Mouse (Mus musculus) G1E (cell line): ENCODE data around the gene Smg7. TPM values are rescaled to one million over a fixed set of nuclear protein-coding genes. Genes with fewer than 3 reads are reported as not detected.
"Not testable (repeated sequence)": the region's sequence is repeated elsewhere in the genome, so short reads cannot be mapped to it uniquely, and the experiment has no call there.

Experiments used
- ATAC-seq: 2 replicates; pipeline ENCODE4 v1.8.0; 2016; ENCODE audit warnings: mild to moderate bottlenecking; ENCODE audit not compliant: insufficient number of reproducible peaks, poor library complexity, low FRiP score, severe bottlenecking; ENCODE audit errors: extremely low read depth
- DNase-seq: peaks from one replicate; pipeline ENCODE4 v3.0.0; 2012; ENCODE audit warnings: low spot score
- H3K27me3 ChIP-seq: 2 replicates; pipeline ENCODE4 v1.6.1; 2012; ENCODE audit warnings: mild to moderate bottlenecking, low read length, inconsistent platforms; ENCODE audit not compliant: insufficient read depth
- H3K36me3 ChIP-seq: replicated peaks from 2 replicates; pipeline ENCODE3; 2012; ENCODE audit warnings: mild to moderate bottlenecking, inconsistent platforms
- H3K4me1 ChIP-seq: 2 replicates; pipeline ENCODE4 v1.6.1; 2012; ENCODE audit warnings: low read depth, low read length, inconsistent platforms, mixed read lengths; ENCODE audit not compliant: insufficient read depth
- H3K4me3 ChIP-seq: 2 replicates; pipeline ENCODE4 v1.5.1; 2012; ENCODE audit warnings: low read depth, mild to moderate bottlenecking, inconsistent platforms, low read length, moderate library complexity, mixed read lengths
- H3K9me3 ChIP-seq: replicated peaks from 2 replicates; pipeline ENCODE4 v1.6.1; 2012; ENCODE audit warnings: inconsistent platforms
- CTCF ChIP-seq: IDR thresholded peaks from 2 replicates; pipeline ENCODE4 v1.5.1; 2012; ENCODE audit warnings: low read depth, low read length, inconsistent platforms, mixed read lengths
- GATA1 ChIP-seq: IDR thresholded peaks from 2 replicates; pipeline ENCODE4 v1.6.1; 2012; ENCODE audit warnings: borderline replicate concordance, low read length, inconsistent platforms, mixed read lengths
- GATA2 ChIP-seq: IDR thresholded peaks from 2 replicates; pipeline ENCODE4 v1.6.1; 2012; ENCODE audit warnings: low read depth, low read length, inconsistent platforms, borderline replicate concordance
- POLR2AphosphoS5 ChIP-seq: IDR thresholded peaks from 2 replicates; pipeline ENCODE4 v1.6.1; 2012; ENCODE audit warnings: low read depth, low read length, inconsistent platforms; ENCODE audit not compliant: insufficient replicate concordance
- TAL1 ChIP-seq: conservative IDR thresholded peaks from 2 replicates; pipeline ENCODE4 v1.6.1; 2012; ENCODE audit warnings: low read depth, low read length, inconsistent platforms, mixed read lengths
- polyA plus RNA-seq: library from polyadenylated mRNA; stranded (reverse); fragments of >175 nt; gene quantifications from 2 replicates; pipeline ENCODE4 v1.2.3, GENCODE M21; 2012
- total RNA-seq, 2 experiments: library from RNA; stranded (forward) in 1 of 2; stranded (reverse) in 1 of 2; fragments of 200-1000 nt in 1 of 2; fragments of >200 nt in 1 of 2; fragmentation: Nextera tagmentation in 1 of 2; gene quantifications; 2 replicates each; pipeline ENCODE4 v1.2.3; 2014 to 2017

Gene Smg7
- total and polyA plus RNA-seq, 3 experiments, result 14.2 to 156 (median 36.1) TPM

GRCm38 (mm10) chr1:152902665-152903516 lies 445 bp upstream of the Smg7 start:
- DNase-seq (peak; percentile 85), ATAC-seq (peak; percentile 81)
- peaks cover 17% of the 10 kb centered on the region for H3K36me3 ChIP-seq
- no peaks in the 10 kb centered on the region for H3K9me3 ChIP-seq
- TF ChIP-seq GATA2 (no peak), TAL1 (no peak), CTCF (no peak), POLR2AphosphoS5 (no peak), GATA1 (no peak)
- H3K27me3 ChIP-seq, result no peaks in the 10 kb centered on the region
- peaks cover 36% of the 10 kb centered on the region for H3K4me1 ChIP-seq
- peak overlapping the region; percentile 86 for H3K4me3 ChIP-seq

GRCm38 (mm10) chr1:152901419-152901764 lies 1.1 kb downstream of the Smg7 start:
- TF ChIP-seq GATA1, result no peak
- TF ChIP-seq CTCF, result no peak
- no peak for TF ChIP-seq TAL1
- TF ChIP-seq POLR2AphosphoS5, result no peak
- no peak for TF ChIP-seq GATA2
- Histone ChIP-seq H3K4me1 (peaks cover 40% of the 10 kb centered on the region), H3K9me3 (no peaks in the 10 kb centered on the region), H3K36me3 (peaks cover 24% of the 10 kb centered on the region), H3K4me3 (peak overlapping the region; percentile 86), H3K27me3 (no peaks in the 10 kb centered on the region)
- no peak for DNase-seq
- ATAC-seq, result no peak

GRCm38 (mm10) chr1:152888086-152888485 lies 14.4 kb downstream of the Smg7 start:
- not testable (repeated sequence) for H3K4me1 ChIP-seq, H3K9me3 ChIP-seq, H3K27me3 ChIP-seq, ATAC-seq, DNase-seq, H3K4me3 ChIP-seq
- peaks cover 17% of the 10 kb centered on the region for H3K36me3 ChIP-seq

- H3K36me3 ChIP-seq, result peaks cover 41% of the 10 kb centered on the region
- TF ChIP-seq TAL1 (no peak), GATA2 (no peak), GATA1 (no peak), POLR2AphosphoS5 (no peak), CTCF (no peak)
- H3K4me3 ChIP-seq, result no peak overlapping the region
- H3K4me1 ChIP-seq, result no peaks in the 10 kb centered on the region
- H3K9me3 ChIP-seq, result no peaks in the 10 kb centered on the region
- DNase-seq (no peak), ATAC-seq (no peak)
- no peaks in the 10 kb centered on the region for H3K27me3 ChIP-seq
These were observed 31.4 kb downstream of the Smg7 start for GRCm38 (mm10) chr1:152871031-152871430.

GRCm38 (mm10) chr1:152869901-152870300 lies 32.5 kb downstream of the Smg7 start:
- DNase-seq (no peak), ATAC-seq (no peak)
- no peak for TF ChIP-seq GATA1
- no peak for TF ChIP-seq CTCF
- no peak for TF ChIP-seq TAL1
- TF ChIP-seq POLR2AphosphoS5, result no peak
- no peak for TF ChIP-seq GATA2
- Histone ChIP-seq H3K4me3 (no peak overlapping the region), H3K36me3 (peaks cover 49% of the 10 kb centered on the region), H3K27me3 (no peaks in the 10 kb centered on the region), H3K4me1 (no peaks in the 10 kb centered on the region), H3K9me3 (no peaks in the 10 kb centered on the region)

GRCm38 (mm10) chr1:152846856-152847255 lies 55.6 kb downstream of the Smg7 start:
- Histone ChIP-seq H3K4me1 (peaks cover 2% of the 10 kb centered on the region; the same call in 1 of the 2 replicates), H3K27me3 (no peaks in the 10 kb centered on the region), H3K4me3 (no peak overlapping the region), H3K9me3 (peaks cover 5% of the 10 kb centered on the region; the same call in 1 of the 2 replicates), H3K36me3 (peaks cover 78% of the 10 kb centered on the region)
- ATAC-seq, result no peak
- no peak for DNase-seq
- TF ChIP-seq POLR2AphosphoS5, result no peak
- TF ChIP-seq TAL1, result no peak
- TF ChIP-seq GATA2, result no peak
- no peak for TF ChIP-seq CTCF
- no peak for TF ChIP-seq GATA1

GRCm38 (mm10) chr1:152845211-152845730 lies 57.2 kb downstream of the Smg7 start:
- no peaks in the 10 kb centered on the region for H3K27me3 ChIP-seq
- TF ChIP-seq GATA2, result no peak

More at GRCm38 (mm10) chr1:152845211-152845730, 57.2 kb downstream of the Smg7 start:
- H3K9me3 ChIP-seq, result peaks cover 5% of the 10 kb centered on the region; the same call in 1 of the 2 replicates
- H3K4me1 ChIP-seq, result peaks cover 2% of the 10 kb centered on the region; the same call in 1 of the 2 replicates
- H3K36me3 ChIP-seq, result peaks cover 79% of the 10 kb centered on the region
- ATAC-seq, result no peak
- no peak for DNase-seq
- H3K4me3 ChIP-seq, result no peak overlapping the region
